Mouse (Mus musculus) spleen, adult 2 months (tissue): ENCODE data around the gene Snapc3. TPM values are rescaled to one million over a fixed set of nuclear protein-coding genes. Genes with fewer than 3 reads are reported as not detected.

ENCODE experiments used
- DNase-seq, 2 experiments: peaks; one replicate each; pipeline versions ENCODE4 v3.0.0 to v3.0.0-alpha.2; 2012 to 2021; ENCODE audit warnings: low spot score in 2 of 2, low read depth in 1 of 2
- H3K27ac ChIP-seq: fragments of 200-500 bp; 2 replicates; pipeline ENCODE4 v1.5.1; 2012; ENCODE audit warnings: low read length, inconsistent platforms; ENCODE audit not compliant: insufficient read depth
- H3K27me3 ChIP-seq: fragments of 200-500 bp; 2 replicates; pipeline ENCODE4 v1.6.1; 2012; ENCODE audit warnings: mild to moderate bottlenecking, moderate library complexity, low read length, inconsistent platforms; ENCODE audit not compliant: control insufficient read depth, insufficient read depth
- H3K36me3 ChIP-seq: fragments of 200-500 bp; 2 replicates; pipeline ENCODE4 v1.6.1; 2012; ENCODE audit warnings: mild to moderate bottlenecking, low read length, inconsistent platforms; ENCODE audit not compliant: control insufficient read depth, insufficient read depth
- H3K4me1 ChIP-seq: fragments of 200-500 bp; 2 replicates; pipeline ENCODE4 v1.6.1; 2011; ENCODE audit warnings: inconsistent platforms; ENCODE audit not compliant: control insufficient read depth, insufficient read depth, insufficient read length
- H3K4me3 ChIP-seq: fragments of 200-500 bp; 2 replicates; pipeline ENCODE4 v1.5.1; 2011; ENCODE audit warnings: mild to moderate bottlenecking, inconsistent platforms; ENCODE audit not compliant: insufficient read depth, insufficient read length; ENCODE audit errors: extremely low read depth
- CTCF ChIP-seq: fragments of 200-500 bp; IDR thresholded peaks from 2 replicates; pipeline ENCODE4 v1.5.1; 2011; ENCODE audit warnings: mild to moderate bottlenecking, inconsistent platforms; ENCODE audit not compliant: insufficient read depth, insufficient read length, insufficient replicate concordance; ENCODE audit errors: extremely low read depth
- POLR2A ChIP-seq: fragments of 200-500 bp; IDR thresholded peaks from 2 replicates; pipeline ENCODE4 v1.6.1; 2011; ENCODE audit warnings: low read depth, low read length, inconsistent platforms
- WGBS: fragments of 180-500 bp; shearing (Covaris S2); methylation state at CpG from one replicate; pipeline ENCODE4 v1.1.7; 2018; 5-methylcytosine and 5-hydroxymethylcytosine counted together
- polyA plus RNA-seq: library from polyadenylated mRNA; depleted of rRNA; stranded (reverse); fragments of >200 nt; gene quantifications from 2 replicates; pipeline ENCODE4 v1.2.3, GENCODE M21; 2012

The Snapc3 gene
- polyA plus RNA-seq, 1 experiment: 11.8 TPM

DNA sequence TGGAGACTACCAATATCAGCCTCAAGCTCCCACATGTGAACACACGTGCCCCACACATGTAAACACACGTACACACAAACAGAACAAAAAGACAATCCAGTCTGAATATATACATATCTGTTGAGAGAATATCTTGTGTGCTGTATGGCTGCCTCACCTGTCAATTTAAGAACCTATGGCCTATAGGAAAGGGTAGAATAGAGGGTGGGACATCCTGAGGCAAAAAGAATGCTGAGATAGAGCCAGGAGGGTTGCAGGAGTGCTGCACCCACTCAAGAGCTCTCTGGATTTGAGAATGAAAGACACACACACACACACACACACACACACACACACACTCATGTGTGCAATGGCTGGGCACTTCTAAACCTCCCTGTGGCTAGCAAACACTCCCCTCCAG, 19.0 kb upstream of the Snapc3 start:
- WGBS: 97% methylated on average over 2 of the region's 2 CpGs
- no peak for DNase-seq
- Histone ChIP-seq H3K4me3 (no peak overlapping the region), H3K4me1 (no peaks in the 10 kb centered on the region), H3K27ac (no peak overlapping the region), H3K27me3 (no peaks in the 10 kb centered on the region), H3K36me3 (no peaks in the 10 kb centered on the region)
- TF ChIP-seq POLR2A: no peak
- no peak for TF ChIP-seq CTCF

DNA sequence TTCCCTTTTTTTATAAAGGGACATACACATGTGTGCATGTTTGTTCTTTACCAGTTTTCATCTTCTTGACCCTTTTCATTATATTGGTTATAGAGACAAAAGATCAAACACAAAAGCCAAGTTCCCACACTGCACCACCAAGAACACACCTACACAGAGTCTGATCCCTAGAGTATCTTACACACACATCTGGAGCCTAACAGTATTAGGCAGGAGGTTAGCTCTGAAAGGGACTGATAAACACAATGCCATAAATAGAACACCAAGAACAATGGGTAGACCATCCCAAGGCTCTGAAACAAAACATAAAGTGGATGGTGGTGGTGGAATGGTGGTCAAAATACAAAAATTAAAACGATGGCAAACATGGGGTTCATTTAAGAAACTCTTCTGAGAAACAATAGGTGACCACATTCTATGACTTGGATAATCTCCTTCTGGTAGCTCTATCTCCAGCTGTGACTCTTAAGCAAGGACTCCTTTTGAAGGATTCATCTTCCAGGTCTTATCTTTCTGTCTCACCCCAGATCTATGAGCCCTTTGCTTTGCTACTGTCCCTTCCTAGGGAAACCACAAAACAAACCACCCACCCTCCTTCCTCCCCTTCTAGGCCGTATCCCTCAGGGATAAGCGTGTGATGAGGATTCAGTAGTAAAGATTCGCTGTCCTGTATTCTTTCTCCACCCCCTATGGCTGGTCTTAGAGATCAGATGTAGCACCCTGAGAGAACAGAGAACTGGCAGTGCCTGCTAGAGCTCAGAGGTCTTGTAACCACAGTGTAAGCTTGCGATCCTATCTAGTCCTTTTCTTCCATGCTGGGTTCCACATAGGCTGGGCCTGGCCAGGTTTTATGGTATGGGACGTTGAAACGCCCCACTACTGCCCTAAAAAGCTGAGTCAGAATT, 16.6 kb upstream of the Snapc3 start:
- 80% methylated on average over 7 of the region's 7 CpGs for WGBS
- DNase-seq: no peak
- Histone ChIP-seq H3K27ac (no peak overlapping the region), H3K4me3 (no peak overlapping the region), H3K4me1 (no peaks in the 10 kb centered on the region), H3K27me3 (no peaks in the 10 kb centered on the region), H3K36me3 (no peaks in the 10 kb centered on the region)
- TF ChIP-seq CTCF (no peak), POLR2A (no peak)

DNA sequence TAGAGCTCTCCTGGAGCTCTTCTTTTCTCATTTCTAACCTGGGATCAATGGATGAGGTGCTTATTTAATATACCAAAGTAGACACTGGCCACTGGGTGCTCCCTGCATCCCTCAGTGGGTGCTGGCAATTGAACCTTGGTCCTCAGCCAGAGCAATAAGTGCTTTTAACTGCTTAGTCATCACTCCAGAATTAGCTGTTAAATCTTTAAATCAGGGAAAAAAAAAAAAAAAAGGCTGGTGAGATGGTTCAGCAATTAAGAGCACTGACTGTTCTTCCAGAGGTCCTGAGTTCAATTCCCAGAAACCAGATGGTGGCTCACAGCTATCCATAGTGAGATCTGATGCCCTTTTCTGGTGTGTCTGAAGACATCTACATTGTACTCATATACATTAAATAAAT, 15.8 kb upstream of the Snapc3 start:
- no peak for TF ChIP-seq CTCF
- TF ChIP-seq POLR2A: no peak
- Histone ChIP-seq H3K4me1 (no peaks in the 10 kb centered on the region), H3K27ac (no peak overlapping the region), H3K36me3 (no peaks in the 10 kb centered on the region), H3K27me3 (no peaks in the 10 kb centered on the region), H3K4me3 (no peak overlapping the region)
- no peak for DNase-seq

DNA sequence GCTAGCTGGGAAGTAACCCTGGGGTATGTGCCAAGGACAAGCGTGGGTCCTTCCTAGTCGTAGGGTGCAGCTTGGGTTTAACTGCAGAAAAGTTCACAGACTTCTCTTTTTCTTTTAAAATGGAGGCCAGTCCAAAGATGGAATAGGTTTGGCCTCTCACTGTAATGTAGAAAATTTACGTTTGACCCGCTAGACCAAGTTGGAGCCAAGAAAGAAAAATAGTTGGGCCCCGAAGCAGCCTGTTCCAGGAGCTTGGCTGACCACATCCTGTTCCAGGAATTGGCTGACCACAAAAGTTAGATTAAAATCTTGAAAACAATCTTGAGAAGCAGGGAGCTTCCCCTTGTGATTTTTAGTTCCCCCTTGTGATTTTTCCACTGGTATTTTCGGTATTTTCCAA, 9.8 kb upstream of the Snapc3 start:
- TF ChIP-seq CTCF: no peak
- no peak for TF ChIP-seq POLR2A
- Histone ChIP-seq H3K36me3 (no peaks in the 10 kb centered on the region), H3K27me3 (no peaks in the 10 kb centered on the region), H3K4me1 (no peaks in the 10 kb centered on the region), H3K4me3 (no peak overlapping the region), H3K27ac (no peak overlapping the region)
- 44% methylated on average over 6 of the region's 6 CpGs for WGBS
- DNase-seq: no peak

DNA sequence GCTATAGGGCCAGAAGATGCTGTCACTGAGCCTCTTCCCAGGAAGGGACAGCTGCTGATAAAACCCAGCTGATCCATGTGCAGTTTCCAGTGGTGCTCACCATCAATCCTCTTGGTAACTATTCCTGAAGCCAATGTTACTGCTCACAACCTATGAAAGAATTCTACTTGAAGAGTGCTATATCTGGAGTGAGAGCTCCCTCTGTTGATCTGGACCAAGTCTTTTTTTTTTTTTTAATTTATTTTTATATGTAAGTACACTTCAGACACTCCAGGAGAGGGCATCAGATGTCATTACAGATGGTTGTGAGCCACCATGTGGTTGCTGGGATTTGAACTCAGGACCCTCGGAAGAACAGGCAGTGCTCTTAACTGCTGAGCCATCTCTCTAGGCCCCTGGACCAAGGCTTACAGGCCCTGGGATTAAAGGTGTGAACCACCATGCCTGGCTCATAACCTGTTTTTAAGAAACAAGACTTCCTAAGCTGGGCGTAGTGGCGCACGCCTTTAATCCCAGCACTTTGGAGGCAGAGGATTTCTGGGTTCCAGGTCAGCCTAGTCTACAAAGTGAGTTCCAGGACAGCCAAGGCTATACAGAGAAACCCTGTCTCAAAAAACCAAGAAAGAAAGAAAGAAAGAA, 7.5 kb upstream of the Snapc3 start:
- Histone ChIP-seq H3K36me3 (no peaks in the 10 kb centered on the region), H3K4me3 (no peak overlapping the region), H3K4me1 (no peaks in the 10 kb centered on the region), H3K27me3 (no peaks in the 10 kb centered on the region), H3K27ac (no peak overlapping the region)
- 97% methylated on average over 4 of the region's 4 CpGs for WGBS
- TF ChIP-seq POLR2A (no peak), CTCF (no peak)
- DNase-seq: no peak

DNA sequence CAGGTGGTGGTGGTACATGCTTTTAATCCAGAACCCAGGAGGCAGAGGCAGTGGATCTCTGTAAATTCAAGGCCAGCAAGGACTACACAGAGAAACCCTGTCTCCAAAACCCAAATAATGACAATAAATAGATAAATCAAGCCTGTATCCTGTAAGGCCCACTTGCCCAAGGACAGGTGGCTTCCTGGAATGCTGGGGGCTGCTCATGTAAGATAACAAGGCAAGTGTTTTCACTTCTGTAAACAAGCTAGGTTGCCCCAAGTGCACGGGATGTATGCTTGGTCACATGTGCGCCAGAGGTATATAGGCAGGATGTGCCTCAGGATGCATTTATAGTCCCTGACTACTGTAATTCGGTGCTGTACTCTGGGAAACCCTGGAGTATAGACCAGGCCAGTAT, 5.5 kb upstream of the Snapc3 start:
- Histone ChIP-seq H3K27me3 (no peaks in the 10 kb centered on the region), H3K27ac (no peak overlapping the region), H3K36me3 (no peaks in the 10 kb centered on the region), H3K4me1 (no peaks in the 10 kb centered on the region), H3K4me3 (no peak overlapping the region)
- TF ChIP-seq CTCF (no peak), POLR2A (no peak)
- WGBS: 59% methylated on average over 3 of the region's 3 CpGs
- no peak for DNase-seq

DNA sequence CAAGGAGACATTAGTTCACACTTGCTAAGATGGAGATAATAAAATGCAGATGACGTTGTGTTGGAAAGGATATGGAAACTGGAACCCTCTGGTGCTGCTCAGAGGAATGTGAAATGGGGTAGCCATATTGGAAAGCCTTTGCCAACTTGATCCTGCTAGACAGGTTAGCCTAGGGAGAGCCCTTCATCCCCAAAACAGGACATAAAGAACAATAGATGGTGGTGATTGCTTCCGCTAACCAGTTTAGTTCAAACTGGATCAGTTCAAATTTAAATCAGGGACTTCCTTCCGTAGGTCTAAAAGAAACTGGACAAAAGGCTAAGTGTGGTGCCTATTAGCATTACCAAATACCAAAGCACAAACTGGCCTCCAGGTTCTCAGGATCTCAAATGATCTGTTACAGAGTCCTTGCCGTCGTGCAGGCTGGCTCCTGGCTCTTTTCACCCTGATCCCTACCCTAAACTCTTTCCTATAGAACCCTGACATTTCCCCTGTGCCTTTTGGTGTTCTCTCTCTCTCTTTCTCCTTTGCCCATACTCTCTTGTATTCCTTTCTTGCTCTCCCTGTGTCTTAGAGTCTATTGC, 3.2 kb upstream of the Snapc3 start:
- TF ChIP-seq CTCF: no peak
- no peak for TF ChIP-seq POLR2A
- H3K4me3 ChIP-seq: no peak overlapping the region
- no peak overlapping the region for H3K27ac ChIP-seq
- 93% methylated on average over 5 of the region's 5 CpGs for WGBS
- DNase-seq: no peak
- H3K36me3 ChIP-seq: no peaks in the 10 kb centered on the region
- no peaks in the 10 kb centered on the region for H3K27me3 ChIP-seq
- no peaks in the 10 kb centered on the region; the same call in 1 of the 2 replicates for H3K4me1 ChIP-seq
